Mouse (Mus musculus) thymus, postnatal 25 days (tissue): ENCODE data around the gene Ttbk2.
A peak's percentile ranks its signal among the peaks of the same experiment; 100 is the strongest.

Experiments
- DNase-seq: peaks from one replicate; pipeline ENCODE4 v3.0.0; 2022

Ttbk2 gene

DNA sequence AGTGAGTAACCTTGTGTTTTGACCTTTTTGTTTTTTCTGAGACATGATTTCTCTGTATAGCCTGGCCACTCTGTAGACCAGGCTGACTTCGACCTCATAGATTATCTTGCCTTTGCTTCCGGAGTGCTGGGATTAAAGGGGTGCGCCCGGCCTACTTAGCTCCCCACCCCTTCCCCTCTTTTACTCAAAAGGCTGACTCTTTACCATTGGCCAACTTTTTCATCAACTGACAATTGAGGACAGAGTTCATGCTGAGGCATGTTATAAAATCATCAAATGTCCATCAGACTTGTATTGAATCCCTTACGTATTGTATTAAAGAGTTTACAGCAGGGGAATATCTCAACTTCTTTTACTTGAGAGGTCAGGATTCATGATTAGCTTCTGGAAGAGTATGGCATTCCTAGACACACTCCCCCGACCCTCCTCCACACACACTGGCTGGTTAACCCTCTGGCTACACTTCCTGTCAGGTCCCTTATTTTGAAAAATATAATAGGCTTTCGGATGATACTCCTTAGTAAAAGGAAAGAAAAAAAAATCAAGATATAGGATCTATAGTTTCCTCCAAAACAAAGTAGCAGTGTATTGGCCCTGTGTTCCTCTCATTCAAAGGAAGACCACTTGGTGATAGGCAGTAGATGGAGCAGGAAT, 118.4 kb downstream of the Ttbk2 start:
- no peak for DNase-seq

DNA sequence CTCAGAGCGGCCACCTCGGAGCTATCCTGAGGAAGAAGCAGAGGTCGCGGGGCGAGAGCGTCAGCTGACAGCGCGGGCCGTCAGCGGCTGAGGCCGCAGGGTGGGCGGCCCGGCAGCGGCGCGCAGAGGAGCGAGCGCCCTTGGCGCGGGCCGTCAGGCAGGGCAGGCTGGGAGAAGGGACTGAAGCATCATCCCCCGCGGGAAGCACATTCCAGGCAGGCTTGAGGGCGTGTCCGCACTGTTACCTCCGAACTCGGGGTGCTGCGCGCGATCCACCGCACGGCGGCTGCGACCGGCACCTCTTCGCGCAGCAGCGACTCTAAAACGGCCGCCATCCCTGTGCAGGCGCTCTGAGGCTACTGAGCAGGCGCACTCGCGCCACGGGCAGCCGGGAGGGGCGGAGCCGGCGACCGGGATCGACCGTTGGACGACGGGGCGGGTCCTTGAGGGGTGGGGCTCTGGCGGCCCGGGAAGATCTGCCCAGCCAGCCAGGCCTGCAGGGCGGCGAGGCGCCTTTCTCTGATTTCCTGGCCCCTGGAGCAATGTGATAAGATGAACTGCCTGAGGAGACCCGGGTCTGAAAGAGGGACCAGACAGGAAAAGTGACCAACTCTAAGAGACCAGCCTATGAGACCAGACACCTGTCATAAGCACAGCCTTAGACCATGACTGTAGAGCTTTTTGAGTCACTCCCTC, 119.1 kb downstream of the Ttbk2 start:
- peak; percentile 94 for DNase-seq

DNA sequence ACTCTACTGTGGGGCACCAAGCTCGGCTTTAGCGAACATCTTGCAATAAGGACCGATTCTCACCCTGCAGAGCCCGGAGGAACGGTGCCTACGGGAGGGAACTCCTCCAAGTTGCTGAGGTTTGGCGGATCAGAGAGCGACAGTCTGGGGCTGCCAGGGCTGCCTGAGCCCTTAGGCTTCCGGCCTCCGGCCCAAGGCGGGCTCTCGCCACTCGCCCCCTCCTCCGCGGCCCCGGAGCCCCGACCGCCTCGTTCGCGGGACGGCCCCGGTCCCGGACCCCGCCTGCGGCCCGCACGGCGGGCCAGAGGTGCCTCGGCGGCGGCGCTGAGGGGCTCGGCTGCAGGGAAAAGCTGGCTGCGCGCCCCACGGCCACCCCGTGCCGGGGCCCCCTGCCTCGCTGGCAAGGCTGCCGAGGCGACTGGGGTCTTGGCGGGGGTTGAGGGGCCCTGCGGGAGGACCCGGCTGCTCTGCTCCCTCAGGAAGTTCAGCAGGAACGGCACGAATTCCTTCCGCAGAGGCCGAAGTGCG, 119.7 kb downstream of the Ttbk2 start:
- DNase-seq, result no peak

DNA sequence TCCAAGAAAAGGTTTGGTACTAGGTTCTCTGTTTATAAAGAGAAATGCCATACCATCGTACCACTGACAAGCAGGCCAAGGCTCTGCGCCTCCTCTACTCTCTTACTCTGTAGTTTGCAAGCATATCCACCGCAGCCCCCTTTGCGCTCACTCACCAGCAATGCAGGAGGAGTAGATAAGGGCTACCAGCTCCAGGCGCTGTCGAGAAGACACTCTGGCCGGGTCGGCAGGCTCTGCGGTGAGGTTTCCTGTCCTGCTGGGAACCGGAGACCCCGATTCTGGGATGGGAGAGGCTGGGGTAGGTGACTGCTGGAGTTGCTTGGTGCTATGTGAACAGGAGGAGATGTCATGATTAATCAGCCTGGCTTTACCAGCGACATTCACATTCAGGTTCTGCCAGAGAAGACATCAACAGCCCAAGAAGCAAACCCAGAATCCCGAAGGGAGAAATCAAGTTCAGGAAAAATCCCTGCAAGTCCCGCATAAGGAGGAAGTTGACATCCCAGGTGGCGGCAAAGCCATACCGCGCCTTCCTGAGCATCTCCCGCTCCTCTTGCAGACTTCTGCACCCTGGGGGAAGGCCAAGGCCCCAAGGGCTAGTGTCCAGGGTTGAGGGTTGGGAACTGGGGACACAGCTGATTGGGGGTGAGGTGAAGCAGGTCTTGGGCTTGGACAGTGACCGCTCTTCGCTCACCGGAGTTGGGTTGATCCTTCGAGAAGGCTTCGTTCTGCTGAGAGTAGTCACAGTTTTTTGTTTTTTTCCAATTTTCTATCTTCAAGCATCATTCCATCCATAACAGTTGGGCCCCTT, 120.4 kb downstream of the Ttbk2 start:
- DNase-seq, result peak; percentile 25

DNA sequence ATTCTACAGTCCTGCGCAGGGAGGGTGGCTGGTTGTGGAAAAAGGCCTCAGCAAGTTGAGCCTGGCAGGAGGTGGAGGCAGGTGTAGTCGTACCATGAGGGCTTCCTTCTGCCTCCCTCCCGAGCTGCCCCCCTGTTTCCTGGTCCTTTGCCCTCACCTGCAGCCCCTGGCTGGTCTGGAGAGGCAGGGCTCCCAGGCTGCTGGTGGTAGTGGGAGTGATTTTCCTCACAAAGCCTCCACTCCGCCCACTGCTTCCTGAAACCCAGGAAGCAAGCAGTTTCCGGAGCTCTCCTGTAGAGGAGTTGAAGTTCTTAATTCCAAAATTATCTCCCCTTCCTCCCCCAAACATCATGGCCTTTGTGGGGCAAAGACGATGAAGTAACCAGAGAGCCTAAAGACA, 126.2 kb downstream of the Ttbk2 start:
- no peak for DNase-seq

DNA sequence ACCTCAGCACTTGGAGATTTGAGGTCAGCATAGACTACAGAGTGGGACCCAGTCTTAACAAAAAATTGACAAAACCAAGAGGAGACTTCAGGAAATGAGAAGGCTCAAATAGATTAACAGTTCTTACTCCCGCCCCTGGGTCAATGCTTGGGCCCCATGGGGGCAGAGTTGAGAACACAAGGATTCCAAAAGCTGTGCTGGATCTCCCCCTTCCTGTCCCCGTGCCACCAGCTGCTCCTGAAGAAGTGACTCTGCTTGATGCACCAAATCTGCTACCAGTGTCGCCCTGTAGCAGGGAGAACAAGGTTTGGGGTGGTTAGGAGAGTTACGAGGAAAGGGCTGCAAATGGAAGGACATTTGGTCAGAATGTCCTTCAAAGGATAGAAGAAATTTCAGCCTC, 126.8 kb downstream of the Ttbk2 start:
- no peak for DNase-seq

DNA sequence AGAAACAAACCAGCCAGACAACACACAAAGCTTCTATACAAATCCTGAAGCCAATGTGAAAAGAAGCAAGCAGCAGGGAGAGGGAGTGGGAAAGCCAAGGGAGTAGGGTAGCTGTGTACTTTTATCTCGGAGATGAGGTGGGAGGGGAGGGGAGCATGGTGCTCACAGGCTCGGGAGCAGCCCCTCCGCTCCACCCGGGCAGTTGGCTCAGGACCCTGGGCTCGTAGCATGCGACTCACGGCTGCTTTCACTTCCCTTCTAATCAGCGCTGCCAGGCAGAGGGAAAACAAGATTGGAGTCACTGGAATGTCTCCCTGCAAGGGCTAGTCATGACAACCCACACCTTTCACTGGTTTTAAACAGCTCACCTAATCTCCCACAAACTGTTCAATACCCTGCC, 127.9 kb downstream of the Ttbk2 start:
- no peak for DNase-seq

DNA sequence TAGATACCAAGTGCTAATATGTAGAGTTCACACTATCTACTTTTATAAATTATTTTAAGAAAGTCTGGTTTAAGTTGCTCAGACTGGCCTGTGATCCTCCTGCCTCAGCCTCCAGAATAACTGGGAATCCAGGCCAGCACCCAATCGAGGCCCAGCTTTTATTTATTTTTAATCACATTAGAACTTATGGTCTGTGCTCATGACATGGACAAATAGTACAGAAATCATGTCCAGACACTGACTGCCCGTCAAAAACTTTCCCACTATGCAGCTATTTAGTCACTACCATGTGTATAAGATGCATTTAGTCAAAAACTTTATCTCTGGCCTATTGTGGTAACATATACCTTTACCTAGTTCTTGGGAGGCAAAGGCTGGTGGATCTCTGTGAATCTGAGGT, 128.5 kb downstream of the Ttbk2 start:
- no peak for DNase-seq

DNA sequence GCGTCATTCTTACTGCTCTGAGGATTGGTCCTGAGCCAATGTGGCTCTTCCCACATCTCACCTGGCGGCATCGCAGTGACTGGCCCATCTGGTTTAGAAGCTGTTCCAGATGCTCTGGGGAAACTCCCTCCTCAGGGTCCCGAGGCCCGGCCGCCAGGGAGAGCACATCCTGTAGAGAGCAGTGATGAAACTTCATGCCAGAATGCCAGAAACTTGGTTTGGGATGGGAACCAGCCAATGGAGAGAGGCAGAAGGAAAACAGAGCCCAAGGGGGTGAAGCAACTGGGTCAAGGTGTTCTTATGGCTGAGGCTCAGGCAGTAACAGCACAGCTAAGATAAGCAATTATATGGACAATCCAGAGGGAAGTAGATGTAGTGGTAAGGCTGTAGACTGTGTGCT, 129.6 kb downstream of the Ttbk2 start:
- DNase-seq, result no peak

DNA sequence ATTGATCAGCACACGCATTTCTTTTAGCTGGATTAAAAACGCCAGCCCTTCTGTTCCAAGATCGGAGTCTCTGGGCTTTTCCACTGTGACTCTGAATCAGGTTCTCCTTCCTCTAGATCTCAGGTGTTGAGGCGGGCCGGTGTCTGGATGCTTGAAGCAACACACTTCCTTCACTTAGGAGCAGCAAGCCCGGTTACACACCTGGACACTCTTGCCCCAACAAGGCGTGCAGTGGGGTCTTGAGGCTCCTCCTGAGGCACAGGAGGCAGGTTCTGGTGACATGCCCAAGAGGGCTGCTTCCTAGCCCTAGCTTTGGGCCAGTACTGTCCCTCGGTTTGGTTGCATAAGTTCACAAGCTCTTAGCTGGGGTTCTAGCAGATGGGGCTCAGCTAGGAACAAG, 131.9 kb downstream of the Ttbk2 start:
- no peak for DNase-seq

DNA sequence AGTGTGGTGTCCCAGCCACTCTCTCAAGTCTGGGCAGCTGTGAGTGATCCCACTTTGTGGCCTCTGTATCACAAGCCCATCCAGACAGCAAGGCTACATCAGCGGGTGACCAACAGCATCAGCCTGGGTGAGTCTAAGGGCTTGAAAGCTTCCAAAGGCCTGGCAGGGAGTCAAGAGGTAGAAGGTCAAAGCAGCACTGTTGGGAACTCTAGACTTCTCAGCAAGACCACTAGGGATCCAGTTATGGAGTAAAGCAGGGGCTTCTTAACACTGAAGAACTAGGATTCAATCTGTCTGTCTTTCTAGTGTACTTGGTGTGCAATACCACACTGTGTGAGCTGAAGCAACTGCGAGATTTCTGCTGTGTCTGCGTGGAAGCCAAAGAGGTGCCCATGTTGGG, 137.0 kb downstream of the Ttbk2 start:
- DNase-seq, result no peak

DNA sequence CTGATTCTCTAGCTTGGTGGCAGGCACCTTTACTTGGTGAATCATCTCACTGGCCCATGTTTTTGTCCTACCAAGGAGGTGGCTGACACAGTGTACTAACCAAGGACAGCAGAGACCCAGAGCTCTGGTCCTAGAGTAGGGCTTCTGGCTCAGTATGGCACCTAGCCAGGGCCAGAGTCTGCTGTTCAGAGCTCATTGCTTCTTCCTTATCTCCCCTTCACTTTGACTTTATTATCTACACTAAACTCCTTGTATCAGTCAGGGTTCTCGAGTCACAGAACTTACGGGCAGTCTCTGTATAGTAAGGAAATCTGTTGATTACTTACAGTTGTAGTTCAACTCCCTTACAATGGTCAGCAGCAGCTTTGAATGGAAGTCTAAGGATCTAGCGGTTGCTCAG, 139.5 kb downstream of the Ttbk2 start:
- DNase-seq, result no peak

DNA sequence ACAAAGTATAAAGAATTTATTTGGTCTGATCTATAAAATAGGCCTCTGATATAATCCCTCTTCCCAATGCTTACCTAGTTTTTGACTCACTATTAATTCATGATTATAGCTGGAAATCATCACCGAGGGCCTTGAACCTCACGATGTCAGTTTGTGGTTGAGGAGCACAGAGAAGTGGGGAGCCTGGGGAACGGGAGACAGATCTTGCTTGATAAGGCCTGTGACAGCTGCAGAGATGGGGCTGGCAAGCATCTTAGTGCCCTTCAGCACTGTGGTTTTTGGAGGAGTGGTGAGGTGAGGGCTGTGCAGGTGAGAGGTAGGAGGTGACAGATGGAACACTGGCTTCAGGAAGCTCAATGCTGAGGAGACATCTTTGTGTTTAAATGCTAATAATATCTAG, 140.2 kb downstream of the Ttbk2 start:
- peak; percentile 60 for DNase-seq

DNA sequence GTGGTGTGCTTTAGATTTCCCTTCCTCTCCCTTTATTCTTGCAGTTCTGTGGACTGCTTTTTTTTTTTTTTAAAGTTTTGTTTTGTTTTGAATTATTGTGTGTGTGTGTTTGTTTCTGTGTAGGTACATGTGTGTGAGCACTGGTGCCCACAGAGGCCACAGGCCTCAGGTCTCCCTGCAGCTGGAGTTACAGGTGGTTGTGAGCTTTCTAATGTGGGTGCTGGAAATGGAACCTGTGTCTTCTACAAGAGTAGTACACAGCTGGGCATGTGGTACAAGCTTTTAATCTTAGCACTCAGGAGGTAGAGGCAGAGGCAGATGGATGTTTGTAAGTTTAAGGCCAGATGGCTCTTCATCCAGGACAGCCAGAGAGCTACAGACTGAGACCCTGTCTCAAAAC, 143.4 kb downstream of the Ttbk2 start:
- peak; percentile 26 for DNase-seq

DNA sequence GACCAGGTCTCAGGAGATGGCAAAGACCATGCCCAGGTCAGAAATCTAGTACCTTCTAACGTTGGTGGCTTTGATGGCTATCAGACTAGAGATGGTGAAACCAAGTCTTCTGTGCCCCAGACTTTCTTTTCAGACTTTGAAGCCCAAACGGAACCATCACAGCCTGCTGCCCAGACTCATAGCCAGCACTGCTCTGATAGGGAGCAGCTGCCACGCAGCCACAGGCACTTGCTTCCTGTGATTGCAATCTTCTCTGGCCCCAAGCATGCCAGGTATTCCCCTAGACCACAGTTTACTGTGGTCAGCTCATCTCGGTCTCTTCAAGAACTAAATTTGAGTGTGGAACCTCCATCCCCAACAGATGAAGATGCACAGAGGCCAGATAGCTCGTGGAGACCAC, 147.7 kb downstream of the Ttbk2 start:
- DNase-seq, result no peak

DNA sequence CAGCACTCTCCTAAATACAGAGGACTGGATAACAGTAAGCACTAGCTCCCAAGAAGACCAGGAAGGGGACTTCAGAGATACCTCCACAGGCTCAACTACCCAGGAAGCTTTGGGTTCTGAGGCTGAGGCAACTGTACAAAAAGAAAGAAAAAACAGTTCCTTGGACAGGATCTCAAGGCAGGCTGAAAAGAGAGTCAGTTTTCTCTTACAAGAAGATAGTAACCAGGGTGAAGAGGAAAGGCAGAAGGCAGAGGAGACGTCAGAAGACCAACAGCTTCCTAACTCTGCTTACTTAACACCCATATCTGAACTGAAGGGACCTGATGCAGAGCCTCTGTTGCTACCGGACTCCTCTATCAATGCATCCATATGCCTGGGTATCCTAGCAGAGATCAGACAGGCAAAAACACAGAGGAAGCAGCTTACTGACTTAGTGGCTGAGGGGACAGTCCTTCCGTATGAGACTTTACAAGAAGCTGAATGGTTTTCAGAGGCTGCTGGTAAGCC, 150.0 kb downstream of the Ttbk2 start:
- no peak for DNase-seq

DNA sequence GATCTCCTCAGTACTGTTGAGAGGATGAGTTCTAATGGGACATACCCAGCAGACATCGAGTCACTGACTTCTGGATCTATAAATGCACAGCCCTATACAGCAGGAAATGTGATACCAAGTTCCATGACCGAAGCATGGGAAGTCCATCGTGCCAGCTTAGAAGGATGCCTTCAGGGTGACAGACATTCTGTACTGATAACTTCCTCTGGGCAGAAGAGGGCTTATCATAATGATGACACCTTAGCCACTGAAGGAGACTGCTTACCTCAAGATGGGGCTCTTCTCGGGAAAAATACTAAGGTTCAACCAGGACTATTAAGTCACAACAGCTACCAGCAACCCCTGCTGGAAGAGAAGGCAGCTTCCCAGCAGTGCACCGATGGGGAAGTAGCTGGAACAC, 152.6 kb downstream of the Ttbk2 start:
- DNase-seq, result no peak
